Mouse (Mus musculus): ENCODE measurements around the gene Tmod3. TPM values are rescaled to one million over a fixed set of nuclear protein-coding genes. Genes with fewer than 3 reads are reported as not detected.
A peak's percentile ranks its signal among the peaks of the same experiment; 100 is the strongest.

The Tmod3 gene
- polyA plus RNA-seq, 1 experiment from 2014 or later, result 117 TPM

DNA sequence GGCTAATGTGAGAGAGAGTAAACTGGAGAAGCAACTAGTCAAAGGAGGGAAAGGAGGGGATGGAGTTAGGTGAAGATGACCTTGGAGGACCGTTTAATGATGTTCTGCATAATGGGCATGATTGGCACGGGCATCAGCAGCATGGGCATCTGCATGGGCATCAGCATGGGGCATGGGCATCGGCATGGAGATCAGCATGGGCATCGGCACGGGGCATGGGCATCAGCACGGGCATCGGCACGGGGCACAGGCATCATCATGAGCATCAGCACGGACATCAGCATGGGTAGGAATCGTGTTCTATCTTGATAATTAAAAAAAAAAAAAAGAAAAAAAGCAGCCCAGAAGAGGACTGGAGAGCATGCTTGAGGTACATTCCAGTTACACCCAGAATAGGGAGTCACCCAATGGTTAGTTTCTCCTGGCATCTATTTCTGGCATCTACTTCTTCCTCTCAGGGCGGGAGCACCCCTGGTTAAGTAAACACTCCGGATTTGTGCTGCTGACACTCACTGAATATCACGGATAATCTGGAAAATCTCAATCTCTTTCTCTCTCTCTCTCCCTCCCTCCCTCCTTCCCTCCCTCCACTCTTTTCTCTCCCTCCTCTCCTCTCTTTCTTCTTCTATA lies 1.7 kb upstream of the Tmod3 start:
- Histone ChIP-seq H3K9me3 (ENCODE audit: control insufficient read depth, low read depth, low read length) (no peaks in the 10 kb centered on the region), H3K4me1 (ENCODE audit: control insufficient read depth, insufficient read depth, low read length) (peaks cover 6% of the 10 kb centered on the region), H3K9ac (replicated peaks; ENCODE audit: low read depth, low read length) (no peak overlapping the region), H3K4me3 (ENCODE audit: low read depth, low read length) (no peak overlapping the region), H3K27me3 (ENCODE audit: control insufficient read depth, insufficient read depth, low read length) (no peaks in the 10 kb centered on the region), H3K27ac (ENCODE audit: low read length) (no peak overlapping the region), H3K36me3 (ENCODE audit: control insufficient read depth, insufficient read depth, low read length) (no peaks in the 10 kb centered on the region), H3K4me2 (replicated peaks; ENCODE audit: low read depth, low read length) (no peak overlapping the region)
- 78% methylated on average over 13 of the region's 13 CpGs for WGBS
- no peak for ATAC-seq (ENCODE audit: insufficient number of reproducible peaks, insufficient read depth, low FRiP score, low read depth)

DNA sequence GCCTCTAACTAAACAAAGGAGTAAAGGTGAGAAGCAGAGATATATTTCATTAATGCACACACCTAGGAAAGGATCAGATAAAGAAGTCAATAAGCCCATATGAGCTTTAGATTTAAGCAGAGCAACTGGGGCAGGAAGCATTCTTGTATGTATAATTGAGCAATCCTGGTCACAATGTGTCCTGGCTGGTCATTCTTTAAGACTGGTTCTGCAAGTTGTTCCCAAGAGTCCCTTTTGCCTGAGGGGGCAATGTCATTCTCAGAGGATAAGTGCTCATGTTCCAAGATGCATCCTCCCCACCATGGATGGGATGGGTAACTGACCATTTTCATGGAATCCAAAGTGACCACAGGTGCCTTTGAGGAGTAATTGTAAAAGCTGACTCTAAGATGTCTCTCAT lies 896 bp upstream of the Tmod3 start:
- Histone ChIP-seq H3K4me2 (replicated peaks; ENCODE audit: low read depth, low read length) (no peak overlapping the region), H3K9ac (replicated peaks; ENCODE audit: low read depth, low read length) (no peak overlapping the region), H3K36me3 (ENCODE audit: control insufficient read depth, insufficient read depth, low read length) (no peaks in the 10 kb centered on the region), H3K4me1 (ENCODE audit: control insufficient read depth, insufficient read depth, low read length) (peaks cover 6% of the 10 kb centered on the region), H3K27ac (ENCODE audit: low read length) (no peak overlapping the region), H3K9me3 (ENCODE audit: control insufficient read depth, low read depth, low read length) (no peaks in the 10 kb centered on the region), H3K27me3 (ENCODE audit: control insufficient read depth, insufficient read depth, low read length) (no peaks in the 10 kb centered on the region), H3K4me3 (ENCODE audit: low read depth, low read length) (no peak overlapping the region)
- no peak for ATAC-seq (ENCODE audit: insufficient number of reproducible peaks, insufficient read depth, low FRiP score, low read depth)

DNA sequence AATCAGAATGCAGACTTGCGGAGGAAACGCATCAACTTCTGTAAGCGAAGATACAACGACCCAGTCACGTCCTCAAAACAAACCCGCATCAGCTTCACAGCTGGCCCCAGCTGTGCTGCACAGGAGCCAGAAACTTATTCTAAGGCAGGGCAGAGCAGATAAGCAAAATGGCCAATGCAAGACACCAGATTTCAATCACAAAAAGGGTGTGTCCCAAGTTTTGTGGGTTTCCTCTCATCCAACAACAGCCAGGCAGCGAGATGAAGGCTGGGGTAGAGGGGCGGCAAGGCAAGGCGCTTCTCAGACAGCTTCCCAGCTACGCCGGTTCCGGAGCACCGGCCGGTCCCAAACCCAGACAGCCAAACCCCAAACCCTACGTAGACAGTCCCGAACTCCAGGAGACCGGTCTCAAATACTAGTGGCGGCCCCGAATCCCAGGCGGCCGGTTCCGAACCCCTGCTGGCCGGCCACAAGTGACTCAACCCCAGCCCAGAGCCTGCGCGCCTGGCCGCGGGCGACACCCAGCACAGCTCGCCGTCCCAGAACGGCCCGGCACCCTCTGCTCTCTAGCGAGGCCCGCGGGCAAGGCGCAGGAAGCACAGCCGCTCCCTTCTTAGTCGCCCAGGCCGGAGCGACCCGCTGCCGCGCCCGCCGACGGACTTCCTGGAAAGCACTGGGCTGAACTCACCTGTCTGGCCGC lies 495 bp downstream of the Tmod3 start:
- Histone ChIP-seq H3K36me3 (ENCODE audit: control insufficient read depth, insufficient read depth, low read length) (no peaks in the 10 kb centered on the region), H3K27me3 (ENCODE audit: control insufficient read depth, insufficient read depth, low read length) (no peaks in the 10 kb centered on the region), H3K9me3 (ENCODE audit: control insufficient read depth, low read depth, low read length) (no peaks in the 10 kb centered on the region), H3K9ac (replicated peaks; ENCODE audit: low read depth, low read length) (peak overlapping the region; percentile 70), H3K4me1 (ENCODE audit: control insufficient read depth, insufficient read depth, low read length) (peaks cover 6% of the 10 kb centered on the region), H3K4me3 (ENCODE audit: low read depth, low read length) (peak overlapping the region; percentile 92), H3K4me2 (replicated peaks; ENCODE audit: low read depth, low read length) (peak overlapping the region; percentile 49), H3K27ac (ENCODE audit: low read length) (peak overlapping the region; percentile 96)
- under 1% methylated on average over 47 of the region's 47 CpGs for WGBS
- ATAC-seq (ENCODE audit: insufficient number of reproducible peaks, insufficient read depth, low FRiP score, low read depth), result peak; percentile 87

DNA sequence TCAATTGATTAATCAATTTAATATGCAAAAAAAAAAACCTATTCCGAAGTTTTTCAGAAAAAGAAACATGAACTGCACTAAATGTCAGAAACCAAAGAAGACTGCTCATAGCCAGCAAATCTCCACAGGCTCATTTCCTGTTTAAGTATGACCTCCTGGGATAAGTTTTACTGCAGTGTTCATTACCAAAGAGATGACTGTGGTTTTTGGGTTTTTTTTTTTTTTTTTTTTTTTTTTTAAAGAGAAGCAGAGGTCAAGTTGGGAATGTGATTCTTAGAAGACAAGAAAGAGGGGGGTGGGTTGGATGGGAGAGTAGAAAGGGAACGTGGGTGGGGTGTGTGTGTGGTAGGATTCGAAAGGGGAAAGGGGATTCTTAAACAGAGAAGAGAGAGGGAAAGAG lies 1.1 kb downstream of the Tmod3 start:
- Histone ChIP-seq H3K36me3 (ENCODE audit: control insufficient read depth, insufficient read depth, low read length) (no peaks in the 10 kb centered on the region), H3K4me3 (ENCODE audit: low read depth, low read length) (peak overlapping the region; percentile 92), H3K4me1 (ENCODE audit: control insufficient read depth, insufficient read depth, low read length) (peaks cover 8% of the 10 kb centered on the region), H3K27me3 (ENCODE audit: control insufficient read depth, insufficient read depth, low read length) (no peaks in the 10 kb centered on the region), H3K4me2 (replicated peaks; ENCODE audit: low read depth, low read length) (peak overlapping the region; percentile 49), H3K9ac (replicated peaks; ENCODE audit: low read depth, low read length) (peak overlapping the region; percentile 70), H3K9me3 (ENCODE audit: control insufficient read depth, low read depth, low read length) (no peaks in the 10 kb centered on the region), H3K27ac (ENCODE audit: low read length) (peak overlapping the region; percentile 96; the same call in 1 of the 2 replicates)
- 11% methylated on average over 3 of the region's 3 CpGs for WGBS
- ATAC-seq (ENCODE audit: insufficient number of reproducible peaks, insufficient read depth, low FRiP score, low read depth), result no peak

DNA sequence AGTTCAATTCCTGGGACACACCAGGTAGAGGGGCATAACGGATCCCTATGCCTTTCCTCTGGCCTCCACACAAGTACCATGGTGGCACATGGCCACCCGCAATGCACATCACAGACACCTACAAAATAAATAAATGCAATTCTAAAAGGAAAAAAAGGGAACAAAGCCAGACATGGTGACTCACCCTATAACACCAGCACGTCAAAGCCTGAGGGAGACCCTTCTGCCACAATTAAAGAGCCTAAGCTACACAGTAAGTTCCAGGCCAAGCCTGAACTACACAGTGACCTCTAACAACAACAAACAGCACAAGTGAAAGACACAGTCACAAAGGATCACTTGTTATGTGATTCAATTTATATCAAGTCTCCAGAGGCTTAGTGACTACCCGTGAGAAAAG lies 5.7 kb downstream of the Tmod3 start:
- Histone ChIP-seq H3K9me3 (ENCODE audit: control insufficient read depth, low read depth, low read length) (0 out of 2 replicates have a peak, but pooled peaks cover 6% of the 10 kb centered on the region), H3K4me1 (ENCODE audit: control insufficient read depth, insufficient read depth, low read length) (peaks cover 16% of the 10 kb centered on the region), H3K9ac (replicated peaks; ENCODE audit: low read depth, low read length) (no peak overlapping the region), H3K4me3 (ENCODE audit: low read depth, low read length) (no peak overlapping the region), H3K27ac (ENCODE audit: low read length) (no peak overlapping the region), H3K36me3 (ENCODE audit: control insufficient read depth, insufficient read depth, low read length) (no peaks in the 10 kb centered on the region), H3K4me2 (replicated peaks; ENCODE audit: low read depth, low read length) (no peak overlapping the region), H3K27me3 (ENCODE audit: control insufficient read depth, insufficient read depth, low read length) (no peaks in the 10 kb centered on the region)
- no peak for ATAC-seq (ENCODE audit: insufficient number of reproducible peaks, insufficient read depth, low FRiP score, low read depth)
- WGBS, result 71% methylated on average over 4 of the region's 4 CpGs

DNA sequence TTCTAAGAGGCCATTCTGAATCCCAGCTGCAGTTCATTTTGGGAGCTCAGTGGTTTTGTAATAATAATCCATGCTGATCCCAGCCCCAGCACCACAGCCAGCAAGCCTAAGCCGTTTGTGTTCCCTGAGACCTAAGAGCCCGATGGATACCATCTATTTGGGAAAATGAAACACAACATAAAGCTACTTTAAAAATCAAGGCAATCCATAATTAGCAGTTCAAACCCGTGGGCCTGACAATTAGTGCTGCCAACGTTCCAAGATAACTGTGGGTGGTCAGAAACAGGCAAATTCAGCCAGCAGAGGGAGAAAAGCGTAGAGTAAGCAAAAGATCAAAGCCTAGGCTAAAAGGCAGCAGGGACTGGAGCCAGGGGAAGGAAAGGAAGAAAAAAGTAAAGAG lies 8.1 kb downstream of the Tmod3 start:
- H3K9me3 ChIP-seq (ENCODE audit: control insufficient read depth, low read depth, low read length), result 0 out of 2 replicates have a peak, but pooled peaks cover 6% of the 10 kb centered on the region
- H3K9ac ChIP-seq (replicated peaks; ENCODE audit: low read depth, low read length), result no peak overlapping the region
- peaks cover 13% of the 10 kb centered on the region; the same call in 1 of the 2 replicates for H3K4me1 ChIP-seq (ENCODE audit: control insufficient read depth, insufficient read depth, low read length)
- H3K4me3 ChIP-seq (ENCODE audit: low read depth, low read length), result no peak overlapping the region
- H3K27me3 ChIP-seq (ENCODE audit: control insufficient read depth, insufficient read depth, low read length), result no peaks in the 10 kb centered on the region
- H3K4me2 ChIP-seq (replicated peaks; ENCODE audit: low read depth, low read length), result no peak overlapping the region
- WGBS, result 37% methylated on average over 5 of the region's 5 CpGs
- ATAC-seq (ENCODE audit: insufficient number of reproducible peaks, insufficient read depth, low FRiP score, low read depth), result no peak
- H3K27ac ChIP-seq (ENCODE audit: low read length), result no peak overlapping the region
- no peaks in the 10 kb centered on the region for H3K36me3 ChIP-seq (ENCODE audit: control insufficient read depth, insufficient read depth, low read length)

DNA sequence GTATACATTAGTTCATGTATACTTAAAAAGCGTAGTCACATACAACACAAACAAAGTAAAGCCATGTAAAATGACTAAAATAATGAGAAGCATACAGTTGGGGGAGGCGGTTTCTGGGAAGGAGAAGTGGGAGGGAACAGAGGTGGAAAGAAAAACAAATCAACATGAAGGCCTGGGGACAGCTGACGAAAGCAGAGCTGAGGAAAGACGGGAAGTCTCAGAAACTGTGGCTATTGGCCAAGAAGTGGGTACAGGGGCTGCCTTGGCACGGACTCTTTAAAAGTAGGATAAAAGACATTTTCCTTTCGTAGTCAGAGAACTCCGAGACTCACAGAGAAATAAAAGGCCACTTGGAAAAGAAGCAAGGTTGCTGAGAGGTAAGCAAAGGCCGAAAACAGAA lies 10.4 kb downstream of the Tmod3 start:
- 0 out of 2 replicates have a peak, but pooled peaks cover 6% of the 10 kb centered on the region for H3K9me3 ChIP-seq (ENCODE audit: control insufficient read depth, low read depth, low read length)
- H3K4me1 ChIP-seq (ENCODE audit: control insufficient read depth, insufficient read depth, low read length), result peaks cover 17% of the 10 kb centered on the region; the same call in 1 of the 2 replicates
- no peak overlapping the region for H3K9ac ChIP-seq (replicated peaks; ENCODE audit: low read depth, low read length)
- no peak overlapping the region for H3K27ac ChIP-seq (ENCODE audit: low read length)
- ATAC-seq (ENCODE audit: insufficient number of reproducible peaks, insufficient read depth, low FRiP score, low read depth), result no peak
- WGBS, result 72% methylated on average over 8 of the region's 8 CpGs
- H3K4me2 ChIP-seq (replicated peaks; ENCODE audit: low read depth, low read length), result no peak overlapping the region
- no peak overlapping the region for H3K4me3 ChIP-seq (ENCODE audit: low read depth, low read length)
- no peaks in the 10 kb centered on the region for H3K27me3 ChIP-seq (ENCODE audit: control insufficient read depth, insufficient read depth, low read length)
- H3K36me3 ChIP-seq (ENCODE audit: control insufficient read depth, insufficient read depth, low read length), result no peaks in the 10 kb centered on the region

DNA sequence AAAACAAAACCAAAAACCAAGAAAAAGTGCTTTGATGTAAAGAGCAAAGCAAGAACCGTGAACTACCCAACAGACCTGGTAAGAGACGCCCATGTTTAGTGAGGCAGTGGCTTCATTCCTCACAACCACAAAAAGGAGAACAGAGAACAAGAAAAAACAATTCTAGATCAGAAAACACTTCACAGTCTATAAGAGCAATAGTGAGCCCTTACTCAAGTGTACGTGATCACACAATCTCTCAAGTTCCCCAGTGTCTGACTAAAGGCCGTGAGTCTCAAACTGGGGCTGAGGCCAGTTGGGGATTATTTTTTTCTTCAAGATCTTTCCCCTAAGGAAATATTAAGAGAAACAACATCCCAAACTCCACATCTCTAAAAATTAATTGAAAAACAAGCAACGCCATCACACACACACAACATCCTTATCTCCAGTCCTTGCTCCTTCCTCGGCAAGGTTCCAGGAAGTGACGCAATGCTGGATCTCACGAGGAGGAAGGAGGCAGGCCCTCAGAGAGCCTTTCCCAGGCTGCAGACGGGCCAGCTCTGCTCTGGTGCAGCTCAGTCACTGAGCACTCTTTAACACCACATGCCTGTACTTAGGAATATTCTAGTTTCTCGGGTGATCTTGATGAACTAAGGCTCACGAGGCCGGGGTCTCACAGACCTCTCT lies 12.4 kb downstream of the Tmod3 start:
- H3K4me1 ChIP-seq (ENCODE audit: control insufficient read depth, insufficient read depth, low read length), result peaks cover 16% of the 10 kb centered on the region; the same call in 1 of the 2 replicates
- WGBS, result 76% methylated on average over 12 of the region's 12 CpGs
- no peak overlapping the region for H3K9ac ChIP-seq (replicated peaks; ENCODE audit: low read depth, low read length)
- no peak overlapping the region for H3K4me2 ChIP-seq (replicated peaks; ENCODE audit: low read depth, low read length)
- H3K9me3 ChIP-seq (ENCODE audit: control insufficient read depth, low read depth, low read length), result 0 out of 2 replicates have a peak, but pooled peaks cover 6% of the 10 kb centered on the region
- ATAC-seq (ENCODE audit: insufficient number of reproducible peaks, insufficient read depth, low FRiP score, low read depth), result peak; percentile 31; the same call in 1 of the 2 replicates
- H3K27me3 ChIP-seq (ENCODE audit: control insufficient read depth, insufficient read depth, low read length), result no peaks in the 10 kb centered on the region
- no peak overlapping the region for H3K27ac ChIP-seq (ENCODE audit: low read length)
- H3K4me3 ChIP-seq (ENCODE audit: low read depth, low read length), result no peak overlapping the region
- H3K36me3 ChIP-seq (ENCODE audit: control insufficient read depth, insufficient read depth, low read length), result no peaks in the 10 kb centered on the region
